Mouse (Mus musculus): ENCODE measurements around the gene Gm28230.

Gene Gm28230

DNA sequence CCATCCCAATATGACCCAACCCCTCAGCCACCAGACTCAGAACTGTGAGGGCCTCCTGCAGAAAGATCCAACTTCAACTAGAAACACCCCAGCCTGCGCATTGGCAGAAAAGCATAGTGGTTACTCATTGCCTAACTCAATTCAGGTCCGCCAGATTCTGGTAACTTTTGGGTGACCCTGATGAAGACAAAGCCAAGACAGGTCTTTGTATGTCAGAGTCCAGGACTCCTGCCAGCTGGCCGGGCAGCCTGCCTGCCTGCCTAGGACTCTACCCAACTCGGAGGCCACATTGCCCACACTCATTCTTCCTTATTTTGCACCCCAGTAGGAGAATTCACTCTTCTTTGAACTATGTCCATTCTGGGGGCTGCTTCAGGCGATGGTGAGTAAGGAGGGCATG is at the start of gene Gm28230:
TSS of gene Gm28230 (plus strand) at position 178 of the 400 bp plus-strand sequence.
- no peak for DNase-seq

DNA sequence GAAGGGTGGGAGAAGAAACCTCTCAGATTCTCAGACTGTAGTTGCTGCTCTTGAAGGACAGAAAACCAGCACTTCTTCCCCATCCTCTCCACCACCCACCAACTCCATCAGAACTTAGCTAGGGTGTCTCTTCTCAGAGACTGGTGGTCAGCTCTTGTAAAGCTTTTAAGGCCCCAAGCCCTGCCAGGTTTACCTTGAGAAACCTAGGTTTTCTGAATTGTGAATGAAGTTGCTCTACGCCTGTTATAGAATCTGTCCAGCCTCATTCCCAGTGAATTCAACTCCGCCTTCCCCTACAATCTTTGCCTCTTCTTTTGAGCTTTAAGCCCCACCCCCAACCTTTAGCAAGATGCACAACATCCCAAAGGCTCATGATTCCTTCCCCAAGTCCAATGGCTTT is 49.4 kb upstream of the Gm28230 start:
- DNase-seq, result no peak

DNA sequence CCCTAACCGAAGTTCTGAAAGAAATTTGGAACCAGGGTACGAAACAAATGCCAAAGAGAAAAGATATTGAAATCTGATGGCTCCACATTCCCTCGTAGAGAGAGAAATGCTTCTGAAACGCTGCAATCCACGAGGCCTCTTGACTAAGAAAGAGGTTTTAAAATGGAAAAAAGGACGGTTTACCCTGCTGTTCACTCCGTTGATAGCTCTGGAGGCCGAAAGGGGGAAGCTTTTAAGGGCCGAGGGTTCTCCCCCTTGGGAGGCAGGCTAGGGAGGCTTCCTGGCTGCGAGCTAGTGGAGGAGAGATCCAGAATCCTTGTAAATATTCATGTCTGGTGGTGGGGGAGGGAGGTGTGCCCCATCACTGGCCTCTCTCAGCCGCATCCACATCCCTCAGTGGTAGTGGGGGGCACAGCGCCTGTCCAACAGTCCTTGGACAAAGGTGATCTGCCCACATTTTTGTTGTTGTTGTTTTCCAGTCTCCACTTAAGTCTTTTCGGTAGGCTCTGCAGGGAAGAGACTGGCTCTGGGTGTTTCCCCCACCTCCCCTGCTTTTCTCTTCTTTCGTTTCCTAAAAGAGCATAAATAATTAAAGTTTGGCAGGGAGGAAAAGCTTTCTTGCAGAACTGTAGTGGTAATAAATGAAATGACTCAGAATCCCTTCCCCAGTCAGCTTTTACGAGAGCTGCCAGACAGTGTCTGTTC is 47.5 kb upstream of the Gm28230 start, which contains the start of gene Hoxd11:
TSS of gene Hoxd11 (plus strand) at position 667 of the 705 bp plus-strand sequence.
- DNase-seq, result no peak

DNA sequence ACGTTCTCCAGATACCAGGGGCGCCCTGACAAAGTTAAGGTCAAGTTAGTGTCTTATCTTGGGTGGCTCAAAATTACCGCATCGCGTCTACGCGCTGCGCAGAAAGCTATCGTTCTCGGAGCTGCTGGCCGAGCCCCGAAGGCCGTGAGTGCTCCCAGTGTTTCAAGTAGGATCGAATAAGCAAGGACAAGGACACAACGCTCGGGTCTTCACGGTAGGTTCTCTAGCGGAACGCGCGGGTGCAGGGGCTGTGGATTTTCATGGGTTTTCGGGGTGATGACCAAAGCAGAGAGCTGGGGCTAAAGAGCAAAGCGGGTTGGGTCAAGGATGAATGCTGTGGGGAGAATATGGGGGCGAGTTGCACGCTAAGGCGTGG is 46.9 kb upstream of the Gm28230 start:
- no peak for DNase-seq

DNA sequence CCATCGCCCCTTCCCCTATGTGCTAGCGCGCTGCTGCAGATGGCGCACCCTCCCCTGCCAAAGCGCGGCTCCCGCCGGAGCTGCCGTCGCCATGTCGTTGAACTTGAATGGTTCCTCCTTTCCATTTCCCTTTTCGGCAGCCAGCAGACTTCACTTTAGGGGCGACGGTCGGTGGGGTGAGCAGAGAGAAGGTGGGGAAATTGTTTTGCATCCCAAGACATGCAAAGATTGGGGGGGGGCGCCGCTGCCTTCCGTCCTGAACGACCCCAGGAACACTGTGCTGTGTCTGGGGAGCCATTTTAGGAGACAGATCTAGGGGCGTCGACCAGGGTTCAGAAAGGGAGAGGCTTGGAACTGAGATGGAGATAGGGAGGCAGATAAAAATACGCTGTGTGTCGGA is 46.5 kb upstream of the Gm28230 start:
- DNase-seq, result no peak

DNA sequence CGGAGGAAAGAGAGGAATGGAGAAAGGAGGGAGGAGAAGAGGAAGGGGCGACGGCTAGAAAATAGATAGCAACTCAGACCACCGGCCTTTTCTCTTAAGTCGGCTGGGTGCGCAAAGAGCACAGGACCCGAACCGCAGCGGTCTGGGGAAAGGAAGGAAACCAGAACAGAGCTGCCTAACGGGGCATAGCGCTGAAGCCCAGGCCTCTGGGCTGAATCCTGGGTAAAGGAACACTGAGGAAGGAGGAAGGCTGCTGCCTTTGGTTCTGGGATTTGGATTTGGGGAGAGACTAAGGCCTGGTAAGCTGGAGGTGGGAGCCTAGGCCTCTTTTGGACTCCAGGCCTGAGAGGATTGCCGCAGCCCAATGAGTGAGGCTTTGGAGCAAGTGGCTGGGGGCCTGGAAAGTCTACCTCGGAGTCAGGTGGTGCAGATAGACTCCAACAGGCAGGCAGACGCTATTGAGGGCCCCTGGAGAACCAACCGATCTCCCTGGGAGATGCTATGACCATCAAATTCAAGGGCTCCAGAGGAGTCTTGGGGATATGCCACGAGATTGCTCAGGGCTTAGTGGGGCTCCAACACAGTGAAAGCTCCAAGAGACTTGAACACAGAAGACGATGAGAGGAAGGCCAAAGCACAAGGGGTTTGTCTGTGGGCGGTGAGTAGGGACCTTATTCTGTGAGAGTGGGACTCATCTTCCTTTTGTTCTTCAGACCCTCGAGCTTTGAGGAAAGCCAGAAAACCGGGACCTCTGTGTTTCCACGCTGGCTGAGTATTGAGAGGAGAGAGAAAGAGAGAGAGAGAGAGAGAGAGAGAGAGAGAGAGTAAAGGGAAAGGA is 45.7 kb upstream of the Gm28230 start:
- no peak for DNase-seq

DNA sequence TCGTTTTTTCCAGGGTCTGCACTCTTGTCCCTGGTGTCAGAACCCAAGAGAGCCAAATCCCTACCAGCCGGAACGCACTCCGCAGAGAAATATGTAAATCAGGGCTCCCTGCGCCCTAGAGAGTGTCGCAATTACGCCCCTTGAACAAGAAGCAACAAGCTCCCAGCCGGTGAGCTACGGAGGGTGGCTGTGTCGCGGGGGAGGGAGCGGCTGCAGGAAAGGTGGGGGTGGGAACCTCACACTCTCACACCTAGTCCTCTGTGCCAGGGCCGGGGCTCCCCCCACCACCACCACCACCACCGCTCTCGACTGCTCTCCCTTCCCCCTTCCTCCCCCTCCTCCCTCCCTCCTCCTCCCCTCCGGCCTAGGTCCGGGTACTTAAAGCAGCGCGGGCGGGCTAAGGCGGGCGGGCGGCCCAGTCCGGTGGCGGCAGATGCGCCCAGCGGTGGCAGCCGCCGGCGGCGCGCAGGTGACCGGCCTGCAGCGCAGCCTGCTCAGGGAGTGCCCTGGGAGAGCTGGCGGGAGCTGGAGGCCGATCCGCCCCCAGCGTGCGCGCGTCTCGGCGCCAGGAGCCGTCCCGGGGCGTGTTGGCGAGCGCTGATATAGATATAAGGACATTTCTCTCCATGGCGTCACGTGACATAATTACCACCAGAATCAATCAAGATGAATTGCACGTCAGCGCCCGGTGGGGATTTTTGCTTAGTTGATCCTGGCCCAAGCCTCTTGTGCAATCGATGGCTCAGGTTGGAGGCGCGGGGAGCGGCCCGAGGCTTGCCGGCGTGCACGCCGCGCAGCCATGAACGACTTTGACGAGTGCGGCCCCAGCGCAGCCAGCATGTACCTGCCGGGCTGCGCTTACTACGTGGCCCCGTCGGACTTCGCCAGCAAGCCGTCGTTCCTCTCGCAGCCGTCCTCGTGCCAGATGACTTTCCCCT is 44.7 kb upstream of the Gm28230 start:
- DNase-seq, result no peak

DNA sequence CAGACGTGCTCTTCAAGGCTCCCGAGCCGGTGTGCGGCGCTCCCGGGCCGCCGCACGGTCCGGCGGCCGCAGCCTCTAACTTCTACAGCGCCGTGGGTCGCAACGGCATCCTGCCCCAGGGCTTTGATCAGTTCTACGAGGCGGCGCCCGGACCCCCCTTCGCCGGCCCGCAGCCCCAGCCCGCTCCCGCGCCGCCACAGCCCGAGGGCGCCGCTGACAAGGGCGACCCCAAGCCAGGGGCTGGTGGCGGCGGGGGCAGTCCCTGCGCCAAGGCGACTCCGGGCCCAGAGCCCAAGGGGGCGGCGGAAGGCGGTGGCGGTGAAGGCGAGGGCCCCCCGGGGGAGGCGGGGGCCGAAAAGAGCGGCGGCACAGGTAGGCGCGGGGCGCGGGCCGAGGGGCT is 43.7 kb upstream of the Gm28230 start:
- no peak for DNase-seq

DNA sequence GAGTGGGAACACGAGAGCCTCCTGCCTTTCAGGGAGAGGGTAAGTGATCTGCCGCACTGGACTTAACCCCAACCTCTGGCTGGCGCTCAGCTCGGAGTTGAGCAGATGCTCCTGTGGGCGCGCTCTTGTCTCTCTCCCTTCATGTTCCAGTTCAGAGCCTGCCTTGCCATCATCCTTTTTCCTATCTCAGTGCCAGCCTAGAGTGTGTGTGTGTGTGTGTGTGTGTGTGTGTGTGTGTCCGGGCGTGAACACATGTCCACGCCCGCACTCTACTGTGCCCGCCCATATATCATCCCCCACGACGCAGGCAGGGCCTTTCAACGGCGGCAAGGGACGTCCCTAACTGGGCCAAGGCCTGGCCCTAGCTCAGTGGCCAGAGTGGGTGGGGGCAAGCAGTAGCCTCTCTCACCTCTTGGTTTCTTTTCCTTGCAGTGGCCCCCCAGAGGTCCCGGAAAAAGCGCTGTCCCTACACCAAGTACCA is 43.0 kb upstream of the Gm28230 start:
- DNase-seq, result no peak

DNA sequence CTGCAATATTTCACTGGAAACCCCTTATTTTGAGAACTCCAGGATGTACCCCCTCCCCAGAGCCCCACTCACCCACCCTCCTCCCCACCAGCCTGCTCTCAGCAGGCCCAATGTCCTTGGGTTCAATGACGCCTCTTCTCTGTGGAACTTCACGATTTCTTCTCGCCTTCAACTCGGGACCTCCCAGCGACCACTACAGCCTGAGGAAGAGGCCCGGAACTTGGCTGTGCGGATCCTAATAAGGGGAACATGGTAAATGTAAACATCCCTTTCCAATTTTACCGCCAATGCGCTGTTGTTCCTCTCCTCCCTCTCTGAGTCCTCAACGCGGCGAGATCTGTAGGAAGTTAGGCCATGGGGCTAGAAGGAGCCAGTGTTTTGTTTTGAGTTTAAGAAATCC is 42.4 kb upstream of the Gm28230 start:
- DNase-seq, result no peak

DNA sequence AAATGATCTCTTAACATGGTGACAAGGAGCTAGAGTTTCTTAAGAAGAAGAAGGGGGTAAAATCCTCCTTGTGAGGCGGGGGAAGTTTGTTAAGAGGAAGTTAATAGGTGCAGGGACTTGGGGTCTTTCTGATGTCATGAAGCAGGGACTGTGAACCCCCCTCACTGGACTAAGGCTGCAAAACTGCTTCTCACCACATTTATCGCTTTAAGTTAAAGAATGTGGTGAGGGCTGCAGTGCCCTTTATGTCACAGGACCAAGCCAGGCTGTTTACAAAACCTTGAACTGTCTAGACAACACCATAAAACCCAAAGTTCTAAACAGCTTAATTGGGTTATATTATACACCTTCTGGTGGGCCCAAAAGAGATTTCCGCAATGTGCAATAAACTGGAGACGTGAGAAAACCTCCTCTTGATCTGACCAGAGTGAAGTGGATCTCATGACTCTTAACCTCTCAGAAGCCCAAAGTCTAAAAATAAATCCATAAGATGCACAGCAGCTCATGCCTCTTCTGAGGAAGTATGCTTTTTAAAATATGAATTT is 41.4 kb upstream of the Gm28230 start:
- no peak for DNase-seq

DNA sequence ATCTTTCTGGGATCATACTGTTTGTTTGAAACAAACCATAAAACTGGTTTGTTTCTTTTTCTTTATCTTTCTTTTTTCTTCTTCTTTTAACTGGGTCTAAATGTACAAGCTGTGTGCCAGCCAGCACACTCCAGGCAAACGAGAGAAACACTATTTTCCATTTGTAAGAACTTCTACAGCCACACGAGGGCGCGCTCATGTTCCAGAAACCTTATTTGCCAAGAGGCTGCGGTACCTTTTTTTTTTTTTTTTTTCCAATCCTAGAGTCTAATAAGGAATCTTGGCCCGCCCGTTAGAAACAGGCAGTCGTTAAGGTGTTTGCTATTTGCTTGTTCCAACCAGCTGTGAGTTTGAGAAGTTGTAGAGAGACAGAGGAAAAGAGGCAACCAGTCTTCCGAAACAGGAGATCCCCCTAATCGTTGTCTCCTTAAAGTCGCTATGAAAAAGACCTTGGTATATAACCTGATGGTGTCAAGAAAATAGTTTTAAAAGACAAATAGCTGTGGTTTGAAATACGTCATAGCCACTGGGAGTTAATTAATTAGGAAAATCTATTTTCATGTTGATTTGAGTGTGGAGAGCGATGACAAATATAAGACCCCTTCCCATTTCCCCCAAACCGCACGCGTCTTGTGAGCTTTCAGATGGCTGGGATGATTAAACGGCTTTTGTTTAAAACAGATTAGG is 40.1 kb upstream of the Gm28230 start:
- peak; percentile 36 to 47 for DNase-seq

DNA sequence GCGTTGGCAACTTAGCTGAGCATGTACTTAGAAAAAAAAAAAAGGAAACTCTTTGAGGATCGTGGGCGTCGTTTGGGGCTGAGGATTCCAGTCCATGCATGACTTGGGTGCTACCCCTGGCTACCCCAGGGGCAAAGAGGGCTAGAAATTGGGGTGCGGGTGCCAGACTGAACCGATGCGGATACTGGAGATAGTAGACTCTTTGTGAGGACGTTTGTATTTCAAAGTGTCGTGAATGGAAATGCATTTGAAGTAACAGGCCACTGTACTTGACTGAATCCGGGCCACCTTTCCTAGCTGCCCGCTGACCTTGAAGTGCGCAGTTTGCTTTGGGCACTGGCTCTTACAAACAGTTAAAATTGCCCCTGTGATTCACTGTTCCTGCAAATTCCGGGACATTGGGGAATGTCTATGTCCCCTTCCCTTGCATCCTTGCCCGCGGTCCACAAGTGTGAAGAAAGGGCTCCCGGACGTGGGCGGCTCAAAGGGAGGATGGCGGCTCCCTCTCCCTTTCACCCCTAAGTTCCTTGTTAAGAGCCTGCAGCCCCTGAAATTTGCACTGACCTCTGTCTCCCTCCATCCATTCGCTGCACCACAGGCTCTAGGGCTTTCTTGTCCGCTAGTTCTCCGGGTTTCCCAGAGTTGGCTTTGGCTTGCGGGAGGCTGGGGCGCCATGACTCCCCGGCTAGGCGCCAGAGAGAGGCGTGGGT is 39.4 kb upstream of the Gm28230 start:
- DNase-seq, result no peak

DNA sequence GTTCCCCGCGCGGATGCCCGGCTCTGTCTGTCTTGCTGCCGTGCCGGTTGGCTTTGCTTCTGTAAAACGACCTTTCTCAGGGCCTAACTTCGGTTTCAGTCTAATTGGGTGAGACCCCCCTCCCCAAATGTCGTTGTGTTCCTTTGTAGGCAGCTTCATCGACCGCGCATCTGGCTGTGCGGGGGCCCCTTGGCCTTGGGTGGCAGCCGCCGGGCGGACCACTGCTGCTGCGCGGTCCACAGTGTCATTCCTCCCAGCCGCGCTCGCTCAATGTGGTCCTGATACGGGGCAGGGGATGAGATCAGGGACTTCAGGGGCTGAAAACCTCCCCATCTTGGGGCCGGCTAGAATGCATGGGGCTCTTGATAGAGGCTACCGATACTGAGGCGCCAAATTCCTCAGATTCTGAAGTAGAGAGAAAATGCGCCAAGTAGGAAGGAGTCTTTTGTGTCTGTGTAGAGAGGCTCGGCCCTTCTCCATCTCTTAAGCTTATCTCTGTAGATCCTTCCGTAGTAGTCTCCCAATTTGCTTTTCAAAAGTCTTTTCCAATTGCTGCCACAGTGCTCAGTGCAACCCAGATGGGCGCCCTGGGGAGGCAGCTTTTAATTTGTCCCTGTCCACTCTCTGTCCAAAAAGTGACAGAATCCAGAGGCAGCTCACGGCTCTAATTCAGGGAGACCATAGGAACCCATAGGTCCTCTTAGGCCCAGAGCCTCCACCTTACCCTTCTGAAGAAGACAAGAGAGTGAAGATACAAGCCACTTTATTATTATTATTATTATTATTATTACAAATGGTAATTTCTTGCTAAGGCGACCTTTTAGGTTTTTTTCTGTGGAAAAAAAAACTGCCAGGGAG is 38.6 kb upstream of the Gm28230 start:
- no peak for DNase-seq

DNA sequence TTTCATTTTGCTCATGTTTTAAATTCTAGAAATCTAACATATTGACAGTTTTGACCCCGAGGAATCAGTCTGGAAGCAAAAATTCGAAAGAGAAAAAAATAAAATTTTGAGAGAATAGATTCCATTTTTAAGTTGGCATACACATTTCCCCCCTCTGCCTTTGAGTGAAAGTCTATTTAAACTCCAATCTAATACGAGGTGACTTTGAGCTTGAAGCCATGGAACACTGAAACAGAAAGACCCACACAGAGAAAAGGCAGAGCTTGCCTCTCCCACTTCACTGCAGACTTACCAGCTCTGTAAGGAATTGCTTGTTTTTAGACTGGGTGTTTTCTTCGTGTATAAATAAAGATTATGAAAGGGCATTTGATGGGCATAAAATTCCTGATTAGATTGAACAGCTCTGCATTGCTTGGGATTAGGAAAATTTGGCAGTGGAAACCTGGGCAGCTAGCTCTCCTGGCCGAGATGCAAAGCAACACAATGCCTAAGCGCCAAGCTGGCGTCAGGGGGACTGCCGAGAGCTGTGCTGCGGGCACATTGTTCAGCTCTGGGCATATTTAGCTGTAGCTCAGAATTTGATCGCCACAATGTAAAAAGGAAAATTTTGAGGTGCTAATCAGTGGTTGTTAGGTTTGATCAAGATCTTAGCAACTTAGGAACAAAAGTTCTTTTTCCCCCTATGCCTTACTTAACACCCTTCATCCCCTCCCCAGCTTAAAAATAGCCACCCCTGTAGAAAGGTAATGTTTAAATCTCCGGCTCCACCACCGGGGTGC is 37.5 kb upstream of the Gm28230 start:
- DNase-seq, result no peak

DNA sequence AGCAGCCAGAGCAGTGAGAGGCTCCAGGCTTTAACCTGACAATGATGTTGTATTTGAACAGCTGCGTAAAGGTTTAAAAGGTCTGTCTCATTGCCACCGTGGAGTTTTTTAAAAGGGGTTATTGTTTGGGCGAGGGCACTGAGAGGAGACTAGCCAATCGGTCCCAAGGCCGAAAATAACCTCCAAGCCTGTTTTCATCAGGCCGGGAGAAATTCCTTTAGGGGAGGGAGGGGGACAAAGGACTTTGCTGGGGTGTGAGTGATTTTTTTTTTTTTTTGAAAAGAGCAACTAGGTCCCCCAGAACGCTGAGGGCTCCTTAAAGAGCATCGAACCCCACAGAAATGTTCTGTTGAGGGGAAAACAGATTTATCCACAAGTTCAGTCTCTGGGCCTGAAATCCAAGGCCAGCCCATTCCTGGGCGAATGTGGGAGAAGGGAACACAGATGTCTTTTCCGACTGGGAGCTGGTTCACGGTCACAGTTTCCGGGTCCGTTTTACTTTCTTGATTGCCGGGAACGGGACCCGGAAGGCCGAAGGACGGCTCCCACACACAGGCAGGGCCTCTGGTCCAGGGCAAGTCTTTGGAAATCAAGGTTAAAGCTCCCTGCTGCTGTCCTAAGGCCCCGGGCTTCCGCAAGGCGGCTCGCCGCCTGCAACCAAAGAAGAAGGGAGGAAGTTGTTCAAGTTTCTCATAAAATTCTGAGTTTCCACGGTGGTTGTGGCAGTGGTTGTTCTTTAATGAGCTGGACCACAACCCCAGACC is 36.8 kb upstream of the Gm28230 start:
- no peak for DNase-seq

DNA sequence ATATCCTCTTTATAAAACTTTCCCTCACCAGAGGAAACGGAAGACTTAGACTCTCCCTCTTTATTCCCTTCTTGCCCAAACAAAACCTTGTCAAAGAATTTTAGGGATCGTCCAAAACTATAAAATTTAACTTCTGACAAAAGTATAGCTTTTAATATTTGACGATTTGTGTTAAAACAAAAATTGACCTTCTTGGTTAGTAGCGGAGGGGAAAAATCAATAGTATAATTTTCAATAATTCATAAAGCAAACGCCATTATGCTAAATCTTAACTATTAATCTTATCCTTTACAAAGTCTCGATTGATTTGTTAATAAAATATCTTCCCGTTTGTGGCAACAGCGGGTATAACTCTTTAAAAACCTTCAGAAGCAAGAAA is 36.2 kb upstream of the Gm28230 start:
- no peak for DNase-seq

DNA sequence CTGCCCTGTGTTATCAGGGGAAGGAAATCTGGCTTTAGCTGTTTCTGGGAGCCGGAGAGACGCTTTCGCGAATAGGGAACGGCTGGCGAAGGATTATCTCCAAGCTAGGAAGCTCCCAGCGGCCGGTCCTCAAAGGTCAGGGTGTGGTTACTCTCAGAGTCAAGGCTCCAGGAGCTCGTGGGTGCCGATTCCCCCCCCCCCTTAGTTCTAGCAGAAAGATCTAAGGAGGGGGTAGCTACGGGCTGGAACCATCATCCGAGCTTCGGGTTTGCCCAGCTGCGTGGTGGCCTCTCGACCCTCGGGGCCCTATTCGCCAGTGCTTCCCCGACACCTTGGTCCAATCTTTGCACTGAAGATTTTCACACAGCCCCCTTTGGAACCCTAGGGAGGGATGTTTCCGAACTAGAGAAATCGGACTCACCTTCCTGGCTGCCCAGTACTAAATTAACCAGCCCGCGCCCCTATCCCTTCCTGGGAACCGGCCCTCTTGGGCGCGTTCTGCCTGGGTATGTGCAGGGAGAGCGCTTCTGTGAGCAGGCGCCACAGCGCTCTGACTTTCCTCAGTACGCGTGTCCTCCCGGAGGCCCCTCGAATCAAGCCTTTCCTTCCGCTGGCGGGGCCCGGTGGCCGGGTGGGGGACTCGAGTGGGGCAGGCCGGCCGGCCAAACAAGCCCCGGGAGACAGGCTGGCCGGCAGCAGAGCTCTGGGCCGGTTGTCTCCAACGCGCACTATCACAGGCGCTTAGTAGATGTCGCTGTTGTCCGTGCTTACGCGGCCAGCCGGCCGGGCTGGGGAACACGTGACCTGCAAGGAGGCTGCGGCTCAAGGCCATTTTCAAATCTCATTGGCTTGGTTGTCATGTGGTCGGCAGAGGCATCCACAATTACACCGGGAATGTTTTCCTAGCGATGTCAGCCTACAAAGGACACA is 35.2 kb upstream of the Gm28230 start, which contains the start of gene Hoxd10:
TSS of gene Hoxd10 (plus strand) at position 903 of the 930 bp plus-strand sequence.
- DNase-seq, result no peak
